Mouse (Mus musculus) right cerebral cortex, postnatal 25 days (tissue): Measurements from ENCODE around the gene Lrrc20.
A peak's percentile ranks its signal among the peaks of the same experiment; 100 is the strongest.
"Not testable (repeated sequence)": the region's sequence is repeated elsewhere in the genome, so short reads cannot be mapped to it uniquely, and the experiment has no call there.

Source experiments
- DNase-seq: peaks from one replicate; pipeline ENCODE4 v3.0.0; 2022

Gene Lrrc20

GRCm38 (mm10) chr10:61475594-61476439 is at the start of gene Lrrc20:
TSS of gene Lrrc20 (plus strand) at chr10:61475801.
- peak; percentile 95 for DNase-seq

- DNase-seq, result no peak
Observed at GRCm38 (mm10) chr10:61426251-61426757, 49.3 kb upstream of the Lrrc20 start.

GRCm38 (mm10) chr10:61427951-61428350 is 47.6 kb upstream of the Lrrc20 start:
- no peak for DNase-seq

- DNase-seq, result no peak
Observed at GRCm38 (mm10) chr10:61428416-61428815, 47.2 kb upstream of the Lrrc20 start.

GRCm38 (mm10) chr10:61429043-61429442 is 46.6 kb upstream of the Lrrc20 start:
- DNase-seq, result no peak

GRCm38 (mm10) chr10:61431375-61431774 is 44.2 kb upstream of the Lrrc20 start:
- DNase-seq, result peak; percentile 80

- DNase-seq, result no peak
Observed at GRCm38 (mm10) chr10:61440202-61440800, 35.3 kb upstream of the Lrrc20 start.

- DNase-seq, result no peak
Observed at GRCm38 (mm10) chr10:61443456-61443855, 32.1 kb upstream of the Lrrc20 start.

- no peak for DNase-seq
Observed at GRCm38 (mm10) chr10:61443876-61444275, 31.7 kb upstream of the Lrrc20 start.

GRCm38 (mm10) chr10:61445016-61445415 is 30.6 kb upstream of the Lrrc20 start:
- no peak for DNase-seq

- DNase-seq, result no peak
Observed at GRCm38 (mm10) chr10:61447581-61448353, 27.8 kb upstream of the Lrrc20 start.

- DNase-seq, result no peak
Observed at GRCm38 (mm10) chr10:61448834-61449233, 26.8 kb upstream of the Lrrc20 start.

- DNase-seq, result no peak
Observed at GRCm38 (mm10) chr10:61451463-61451930, 24.1 kb upstream of the Lrrc20 start.

- DNase-seq, result peak; percentile 59
Observed at GRCm38 (mm10) chr10:61451931-61452617, 23.5 kb upstream of the Lrrc20 start.

- DNase-seq, result peak; percentile 97
Observed at GRCm38 (mm10) chr10:61452645-61453044, 23.0 kb upstream of the Lrrc20 start, which contains the start of gene Eif4ebp2. TSS of gene Eif4ebp2 (minus strand) at chr10:61452661.

- DNase-seq, result not testable (repeated sequence)
Observed at GRCm38 (mm10) chr10:61453171-61453570, 22.4 kb upstream of the Lrrc20 start.

- DNase-seq, result no peak
Observed at GRCm38 (mm10) chr10:61457182-61457581, 18.4 kb upstream of the Lrrc20 start.

- no peak for DNase-seq
Observed at GRCm38 (mm10) chr10:61465009-61465408, 10.6 kb upstream of the Lrrc20 start.

GRCm38 (mm10) chr10:61466242-61466641 is 9.4 kb upstream of the Lrrc20 start:
- DNase-seq, result no peak

GRCm38 (mm10) chr10:61466873-61467272 is 8.7 kb upstream of the Lrrc20 start:
- no peak for DNase-seq

GRCm38 (mm10) chr10:61468900-61469299 is 6.7 kb upstream of the Lrrc20 start:
- DNase-seq, result no peak

GRCm38 (mm10) chr10:61473640-61474039 is 2.0 kb upstream of the Lrrc20 start:
- no peak for DNase-seq
